1 mouse cellular context compared by ENCODE assay signal in genomic region chr9:57158013-57158470, GRCm38 (mm10).
TF ChIP-seq lines count a peak whose summit lies in the region.

Gene Commd4 (minus strand): TSS chr9:57158331.

TF ChIP-seq in CH12.LX, 34 proteins besides CTCF, POLR2A, EP300 and RAD21 (continued from another document):
- peak; percentile 92 for TF ChIP-seq MAX (IDR thresholded peaks at IDR 0.05; ENCODE audit: low read length)
- no peak for TF ChIP-seq CHD1 (IDR thresholded peaks at IDR 0.05; ENCODE audit: low read depth, low read length)
- peak; percentile 63 for TF ChIP-seq NELFE (IDR thresholded peaks at IDR 0.05; ENCODE audit: low read depth, low read length)
